Mouse (Mus musculus) stomach, postnatal 0 days (tissue): ENCODE measurements around the gene Opa1. TPM values are rescaled to one million over a fixed set of nuclear protein-coding genes. Genes with fewer than 3 reads are reported as not detected.

Experiments
- ATAC-seq: fragments of 200-750 bp; cut with Nextera tagmentation; 2 replicates; pipeline ENCODE4 v1.8.0; 2017; ENCODE audit not compliant: low FRiP score, low TSS enrichment
- DNase-seq: peaks from one replicate; pipeline ENCODE4 v3.0.0-alpha.2; 2016; ENCODE audit warnings: low spot score
- H3K27ac ChIP-seq: fragments of 300-500 bp; sonication (generic); replicated peaks from 2 replicates; pipeline ENCODE4 v1.5.1; 2014; ENCODE audit warnings: mild to moderate bottlenecking, control low read depth
- H3K27me3 ChIP-seq: fragments of 300-500 bp; sonication (generic); 2 replicates; pipeline ENCODE4 v1.6.1; 2014; ENCODE audit warnings: low read length; ENCODE audit not compliant: control insufficient read depth, insufficient read depth
- H3K36me3 ChIP-seq: fragments of 300-500 bp; sonication (generic); 2 replicates; pipeline ENCODE4 v1.6.1; 2014; ENCODE audit warnings: low read length, mixed read lengths; ENCODE audit not compliant: control insufficient read depth, insufficient read depth
- H3K4me1 ChIP-seq: fragments of 300-500 bp; sonication (generic); replicated peaks from 2 replicates; pipeline ENCODE4 v1.6.1; 2014; ENCODE audit warnings: antibody characterized with exemption; ENCODE audit not compliant: control insufficient read depth, insufficient read depth
- H3K4me2 ChIP-seq: fragments of 300-500 bp; sonication (generic); replicated peaks from 2 replicates; pipeline ENCODE4 v1.6.1; 2014; ENCODE audit warnings: low read depth, mild to moderate bottlenecking, control low read depth, moderate library complexity
- H3K4me3 ChIP-seq: fragments of 300-500 bp; sonication (generic); 2 replicates; pipeline ENCODE4 v1.5.1; 2014; ENCODE audit warnings: low read depth, low read length, control low read depth
- H3K9ac ChIP-seq: fragments of 300-500 bp; sonication (generic); 2 replicates; pipeline ENCODE4 v1.6.1; 2014; ENCODE audit warnings: mild to moderate bottlenecking, low read length, control low read depth, mixed read lengths
- H3K9me3 ChIP-seq: fragments of 300-500 bp; sonication (generic); 2 replicates; pipeline ENCODE4 v1.6.1; 2016; ENCODE audit warnings: low read length; ENCODE audit not compliant: control insufficient read depth
- CTCF ChIP-seq: IDR thresholded peaks from 2 replicates; pipeline ENCODE4 v1.5.1; 2016; ENCODE audit warnings: antibody characterized with exemption, low read depth, mild to moderate bottlenecking, moderate library complexity
- EP300 ChIP-seq: optimal IDR thresholded peaks from 2 replicates; pipeline ENCODE3; 2016; ENCODE audit warnings: antibody characterized with exemption
- WGBS: fragments of 180-500 bp; shearing (Covaris S2); extraction: QIAGEN DNeasy Blood & Tissue Kit; methylation state at CpG from one replicate; pipeline ENCODE4 v1.1.7; 2014; 5-methylcytosine and 5-hydroxymethylcytosine counted together
- polyA plus RNA-seq: library from polyadenylated mRNA; unstranded; fragments of >200 nt; fragmentation: Nextera tagmentation; extraction: Ambion mirVana; gene quantifications from 2 replicates; pipeline ENCODE4 v1.2.1, GENCODE M21; 2015

Opa1 gene
- polyA plus RNA-seq, 1 experiment from 2014 or later, result 16.1 TPM

- Histone ChIP-seq H3K4me3 (no peak overlapping the region), H3K9me3 (no peaks in the 10 kb centered on the region), H3K27ac (no peak overlapping the region), H3K4me2 (no peak overlapping the region), H3K4me1 (no peaks in the 10 kb centered on the region), H3K9ac (no peak overlapping the region), H3K36me3 (no peaks in the 10 kb centered on the region), H3K27me3 (no peaks in the 10 kb centered on the region)
- TF ChIP-seq EP300, result no peak
- TF ChIP-seq CTCF, result no peak
- WGBS, result 71% methylated on average over 17 of the region's 17 CpGs
- ATAC-seq (peak; percentile 26; the same call in 1 of the 2 replicates), DNase-seq (no peak)
These were observed 109.1 kb downstream of the Opa1 start for GRCm38 (mm10) chr16:29687987-29688885.

- TF ChIP-seq EP300, result no peak
- TF ChIP-seq CTCF, result no peak
- H3K4me2 ChIP-seq, result no peak overlapping the region
- ATAC-seq, result no peak
- no peak overlapping the region for H3K9ac ChIP-seq
- no peak for DNase-seq
- no peaks in the 10 kb centered on the region for H3K27me3 ChIP-seq
- no peaks in the 10 kb centered on the region for H3K9me3 ChIP-seq
- H3K4me3 ChIP-seq, result no peak overlapping the region
- WGBS, result 51% methylated on average over 11 of the region's 11 CpGs
- no peaks in the 10 kb centered on the region for H3K4me1 ChIP-seq
- no peak overlapping the region for H3K27ac ChIP-seq
- no peaks in the 10 kb centered on the region for H3K36me3 ChIP-seq
These were observed 110.2 kb downstream of the Opa1 start for GRCm38 (mm10) chr16:29689187-29689819.

DNA sequence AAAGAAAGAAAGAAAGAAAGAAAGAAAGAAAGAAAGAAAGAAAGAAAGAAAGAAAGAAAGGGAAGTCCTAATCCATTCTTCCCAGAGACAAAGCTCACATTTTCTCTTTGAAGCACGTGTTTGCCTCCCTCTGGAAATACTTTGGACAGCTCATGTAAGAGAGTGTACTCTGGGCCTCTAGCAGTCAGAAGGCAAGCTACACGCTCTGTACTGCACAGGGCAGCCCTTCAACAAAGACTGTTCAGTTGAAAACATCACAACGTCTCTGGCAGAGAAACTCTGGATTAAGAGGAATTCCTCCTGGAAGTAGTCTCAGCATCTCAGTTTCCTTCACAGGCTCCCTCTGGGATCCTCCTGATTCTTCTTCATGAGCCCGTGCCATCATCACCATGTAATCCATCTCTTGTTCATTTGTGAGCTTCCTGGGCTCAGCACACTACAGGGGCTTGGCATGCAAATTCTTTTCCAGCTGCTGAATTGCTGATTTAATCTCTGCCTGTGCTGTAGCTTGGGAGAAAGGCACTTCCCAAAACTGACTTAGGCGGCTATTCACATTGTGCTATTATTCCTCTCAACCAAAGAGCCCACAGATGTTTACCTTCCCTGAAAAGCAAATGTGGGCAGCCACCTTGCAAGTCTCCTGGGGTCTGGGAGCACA is 114.0 kb downstream of the Opa1 start:
- H3K27ac ChIP-seq, result no peak overlapping the region
- DNase-seq, result no peak

DNA sequence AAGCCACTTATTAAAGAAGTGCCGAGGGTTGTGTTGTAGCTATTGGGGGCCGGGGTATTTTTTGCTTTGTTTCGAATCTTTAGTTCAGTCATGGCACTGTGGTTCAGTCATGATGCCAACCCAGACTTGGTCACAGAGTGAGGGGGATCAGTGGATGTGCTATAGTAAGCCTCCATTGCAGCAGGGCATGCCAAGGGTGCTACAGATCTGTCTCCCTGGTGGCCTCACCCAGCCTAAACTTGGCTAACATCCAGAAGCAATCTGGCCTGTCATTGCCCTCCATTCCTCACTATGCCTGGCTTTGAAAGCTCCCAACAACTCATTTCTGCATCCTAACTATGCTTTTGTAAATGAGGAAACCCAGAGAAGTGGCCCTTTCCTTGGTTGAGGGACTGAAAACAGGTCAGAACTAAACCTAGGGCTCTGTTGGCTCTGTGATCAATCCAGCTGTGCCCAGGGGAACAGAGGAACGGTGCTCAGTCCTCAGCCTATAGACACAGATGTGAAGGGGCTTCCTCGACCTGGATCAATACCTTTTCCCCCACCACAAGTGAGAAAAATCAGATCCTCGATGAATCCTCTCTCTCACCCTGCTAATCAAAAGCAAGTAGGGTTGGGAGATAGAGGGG is 114.8 kb downstream of the Opa1 start:
- TF ChIP-seq EP300 (no peak), CTCF (no peak)
- ATAC-seq, result no peak
- Histone ChIP-seq H3K9ac (no peak overlapping the region), H3K4me3 (no peak overlapping the region), H3K4me2 (no peak overlapping the region), H3K9me3 (no peaks in the 10 kb centered on the region), H3K27ac (no peak overlapping the region), H3K4me1 (no peaks in the 10 kb centered on the region), H3K36me3 (no peaks in the 10 kb centered on the region), H3K27me3 (no peaks in the 10 kb centered on the region)
- 56% methylated on average over 6 of the region's 6 CpGs for WGBS
- no peak for DNase-seq

More for the DNA sequence above, 114.0 kb downstream of the Opa1 start:
- 16% methylated on average over 5 of the region's 5 CpGs for WGBS
- no peaks in the 10 kb centered on the region for H3K4me1 ChIP-seq
- H3K27me3 ChIP-seq, result no peaks in the 10 kb centered on the region
- no peak overlapping the region for H3K9ac ChIP-seq
- no peak overlapping the region for H3K4me2 ChIP-seq
- TF ChIP-seq CTCF, result no peak
- no peak for TF ChIP-seq EP300
- ATAC-seq, result no peak
- no peaks in the 10 kb centered on the region for H3K9me3 ChIP-seq
- H3K36me3 ChIP-seq, result no peaks in the 10 kb centered on the region
- H3K4me3 ChIP-seq, result no peak overlapping the region

DNA sequence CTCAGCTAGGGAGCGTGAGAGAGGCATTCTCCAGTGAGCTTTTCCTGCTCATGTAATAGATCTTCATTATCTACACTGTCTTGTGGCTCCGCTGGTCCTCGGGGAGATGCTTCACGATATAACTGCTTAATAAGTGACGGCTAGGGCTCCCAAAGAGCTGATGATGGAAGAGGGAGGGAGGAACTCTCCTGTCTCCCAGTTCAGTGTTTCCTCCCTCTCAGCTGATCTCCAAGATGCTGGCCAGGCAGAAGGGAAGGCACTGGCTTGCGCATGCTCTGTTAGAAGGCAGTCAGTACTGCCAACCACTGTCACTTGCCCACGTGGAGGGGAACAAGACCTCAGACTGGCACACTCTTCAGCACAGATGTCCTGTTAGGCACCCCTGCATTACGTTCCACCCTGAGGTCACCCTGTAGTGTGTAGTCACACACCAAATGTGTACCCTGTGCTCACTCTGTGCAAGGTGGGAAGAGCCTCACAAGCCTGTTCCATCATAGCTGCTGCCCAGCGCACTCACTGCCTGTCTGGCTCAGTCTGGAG is 115.4 kb downstream of the Opa1 start:
- DNase-seq, result no peak
- no peaks in the 10 kb centered on the region for H3K36me3 ChIP-seq
- H3K27me3 ChIP-seq, result no peaks in the 10 kb centered on the region
- 72% methylated on average over 9 of the region's 9 CpGs for WGBS
- no peak for ATAC-seq
- H3K9ac ChIP-seq, result no peak overlapping the region
- no peak overlapping the region for H3K27ac ChIP-seq
- TF ChIP-seq CTCF, result no peak
- no peak for TF ChIP-seq EP300
- no peak overlapping the region for H3K4me3 ChIP-seq
- H3K4me2 ChIP-seq, result no peak overlapping the region
- H3K4me1 ChIP-seq, result no peaks in the 10 kb centered on the region
- no peaks in the 10 kb centered on the region for H3K9me3 ChIP-seq

Other genes starting within 250 kb of the Opa1 start
- 1.1 TPM in 2 replicates for gene Atp13a5, start 200.6 kb upstream of the Opa1 start, polyA plus RNA-seq
- 1.5 and 1.7 TPM in 2 replicates for gene Atp13a4, start 34.5 kb upstream of the Opa1 start, polyA plus RNA-seq